Mouse (Mus musculus) thymus, postnatal 36 days (tissue): ENCODE measurements around the gene Eif1ax.
A peak's percentile ranks its signal among the peaks of the same experiment; 100 is the strongest.
"Not testable (repeated sequence)": the region's sequence is repeated elsewhere in the genome, so short reads cannot be mapped to it uniquely, and the experiment has no call there.

Experiments used
- DNase-seq, 2 experiments: peaks; one replicate each; pipeline ENCODE4 v3.0.0; 2022; ENCODE audit warnings: mixed read lengths in 2 of 2

Gene Eif1ax

GRCm38 (mm10) chrX:159371831-159372752, at the start of gene Eif1ax:
TSS of gene Eif1ax (plus strand) at chrX:159372178.
- peak; percentile 75 to 86 for DNase-seq

GRCm38 (mm10) chrX:159364506-159364905, 7.5 kb upstream of the Eif1ax start:
- DNase-seq = no peak

- no peak for DNase-seq
These were observed 771 bp downstream of the Eif1ax start for GRCm38 (mm10) chrX:159372753-159373144.

GRCm38 (mm10) chrX:159387105-159387504, 15.1 kb downstream of the Eif1ax start:
- no peak for DNase-seq

- DNase-seq = no peak
These were observed 17.0 kb downstream of the Eif1ax start for GRCm38 (mm10) chrX:159388953-159389352.

- no peak for DNase-seq
These were observed 18.5 kb downstream of the Eif1ax start for GRCm38 (mm10) chrX:159390347-159390962.

- no peak for DNase-seq
These were observed 19.3 kb downstream of the Eif1ax start for GRCm38 (mm10) chrX:159391239-159391638.

- peak; percentile 19 to 39 for DNase-seq
These were observed 37.3 kb downstream of the Eif1ax start for GRCm38 (mm10) chrX:159409253-159409652.

GRCm38 (mm10) chrX:159414130-159414828, 42.3 kb downstream of the Eif1ax start, which contains the start of gene Map7d2:
TSS of gene Map7d2 (plus strand) at chrX:159414572.
- peak; percentile 3 to 10 for DNase-seq

- DNase-seq = peak; percentile 1 to 17
These were observed 43.1 kb downstream of the Eif1ax start for GRCm38 (mm10) chrX:159414829-159415673.

GRCm38 (mm10) chrX:159430507-159430906, 58.5 kb downstream of the Eif1ax start:
- not testable (repeated sequence) for DNase-seq
